Mouse (Mus musculus) adrenal gland, postnatal 10 days (tissue): ENCODE measurements around the gene Olfr374. TPM values are rescaled to one million over a fixed set of nuclear protein-coding genes. Genes with fewer than 3 reads are reported as not detected.
A peak's percentile ranks its signal among the peaks of the same experiment; 100 is the strongest.
"Not testable (repeated sequence)": the region's sequence is repeated elsewhere in the genome, so short reads cannot be mapped to it uniquely, and the experiment has no call there.

Experiments used
- DNase-seq: peaks from one replicate; pipeline ENCODE4 v3.0.0; 2021; ENCODE audit warnings: mixed read lengths
- long read RNA-seq, 2 experiments: library from polyadenylated mRNA; stranded (forward); transcript quantifications; one replicate each; pipeline ENCODE4 v2.0.0; 2021
- total RNA-seq, 2 experiments: library from RNA; stranded (reverse); gene quantifications; 2 replicates each; pipeline ENCODE4 v1.2.3; 2021

Gene Olfr374
- total RNA-seq: not detected
- long read RNA-seq, experiment 1: 0 reads
- long read RNA-seq, experiment 2: 0 reads

DNA sequence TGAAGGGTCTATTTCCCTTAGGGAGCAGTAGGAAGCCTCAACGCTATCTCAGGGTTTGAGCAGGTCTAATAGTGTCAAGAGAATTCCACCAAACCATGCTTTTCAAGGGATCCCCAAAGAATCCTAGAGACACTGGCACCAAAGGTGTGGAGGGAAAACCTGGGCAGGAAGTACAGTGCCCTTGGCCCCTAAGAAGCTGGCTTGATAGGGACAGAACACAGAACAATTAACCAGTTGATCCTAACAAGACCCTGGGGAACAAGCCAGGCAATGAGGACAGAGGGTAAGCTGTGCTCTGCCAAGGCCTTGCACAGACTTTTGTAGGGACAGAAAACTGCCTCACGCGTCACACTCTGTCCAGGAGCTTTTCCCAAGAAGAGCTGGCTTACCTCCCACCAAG, at the start of gene Olfr374:
Olfr374 (plus strand) TSS at position 301 of the 400 bp plus-strand sequence.
- DNase-seq: no peak

DNA sequence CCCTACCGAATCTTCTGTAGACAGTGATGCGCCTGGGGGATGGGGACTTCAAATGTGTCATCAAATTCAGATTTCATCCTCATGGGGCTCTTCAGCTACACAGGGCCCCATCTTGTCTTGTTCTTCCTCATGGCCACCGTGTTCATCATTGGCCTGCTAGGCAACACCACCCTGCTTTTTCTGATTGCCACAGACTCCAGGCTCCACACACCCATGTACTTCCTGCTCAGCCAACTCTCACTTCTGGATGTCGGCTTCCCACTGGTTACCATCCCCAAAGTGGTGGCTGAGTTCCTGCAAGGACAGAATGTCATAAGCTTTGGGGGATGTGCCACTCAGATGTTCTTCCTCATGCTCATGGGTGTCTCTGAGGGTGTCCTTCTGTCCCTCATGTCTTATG, 49.2 kb upstream of the Olfr374 start:
- DNase-seq: not testable (repeated sequence)

DNA sequence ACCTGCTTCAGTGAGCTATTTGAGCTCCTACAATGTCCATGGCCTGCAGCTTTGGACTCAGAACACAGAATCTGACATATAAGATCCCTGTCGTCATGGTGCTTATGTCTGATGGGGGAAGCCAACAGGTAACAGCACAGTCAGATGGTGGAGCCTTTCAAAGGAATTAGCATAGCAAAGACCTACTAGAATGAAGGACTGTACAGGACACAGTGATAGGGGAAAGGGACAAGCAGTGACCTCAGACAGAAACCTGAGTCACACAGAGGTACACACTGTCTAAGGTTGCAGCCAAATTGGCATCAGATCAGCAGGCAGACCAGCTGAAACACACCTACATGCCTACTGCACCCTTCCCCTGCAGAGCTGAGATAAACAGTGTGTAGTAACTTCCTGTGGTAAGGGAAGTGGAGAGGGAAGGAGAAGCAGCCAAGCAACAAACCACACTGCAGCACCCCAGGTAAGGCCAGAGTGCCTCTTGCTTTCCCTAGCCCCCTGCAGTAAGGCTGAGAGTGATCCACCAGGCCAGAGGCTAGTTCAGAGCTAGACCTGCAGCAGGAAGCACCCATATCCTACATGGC, 39.9 kb upstream of the Olfr374 start:
- DNase-seq: not testable (repeated sequence)

DNA sequence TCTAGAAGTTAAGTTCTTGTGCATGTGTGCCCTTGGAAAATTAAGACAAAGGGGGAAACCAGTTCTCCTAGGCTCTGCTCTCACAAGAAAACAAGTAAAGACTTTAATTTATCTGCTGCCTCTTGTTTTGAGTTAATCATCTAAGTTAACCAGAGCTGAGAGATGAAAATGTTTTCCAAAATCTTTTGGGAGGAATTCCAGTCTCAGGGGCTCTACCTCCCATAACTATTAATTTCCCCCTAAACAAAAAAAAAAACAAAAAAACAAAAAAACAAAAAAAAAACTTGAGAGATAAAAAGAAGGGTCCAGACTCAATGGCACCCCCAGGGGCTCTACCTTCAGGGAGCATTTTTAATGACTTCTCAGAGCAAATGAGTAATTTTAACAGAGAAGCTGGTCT, 24.0 kb upstream of the Olfr374 start, which contains the start of gene Olfr373:
Olfr373 (plus strand) TSS at position 301 of the 400 bp plus-strand sequence.
- DNase-seq: not testable (repeated sequence)

DNA sequence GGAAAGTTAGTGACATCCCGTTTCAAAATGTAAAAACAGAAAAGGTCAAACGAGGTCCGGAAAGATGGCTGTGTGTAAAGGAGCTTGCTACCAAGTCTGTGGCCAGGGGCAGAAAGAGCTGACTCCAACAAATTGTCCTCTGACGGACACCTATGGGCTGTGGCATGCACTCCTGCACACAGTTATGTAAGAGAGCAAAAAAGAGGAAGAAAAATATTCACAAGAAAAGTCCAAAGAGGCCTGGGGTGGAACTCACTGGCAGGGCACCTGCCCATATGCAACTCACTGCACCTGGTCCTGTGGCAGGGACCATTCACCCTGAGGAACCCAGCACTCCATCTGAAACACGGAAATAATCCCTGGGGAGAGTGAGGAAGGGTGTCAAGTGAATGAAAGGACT, 22.1 kb upstream of the Olfr374 start:
- no peak for DNase-seq

DNA sequence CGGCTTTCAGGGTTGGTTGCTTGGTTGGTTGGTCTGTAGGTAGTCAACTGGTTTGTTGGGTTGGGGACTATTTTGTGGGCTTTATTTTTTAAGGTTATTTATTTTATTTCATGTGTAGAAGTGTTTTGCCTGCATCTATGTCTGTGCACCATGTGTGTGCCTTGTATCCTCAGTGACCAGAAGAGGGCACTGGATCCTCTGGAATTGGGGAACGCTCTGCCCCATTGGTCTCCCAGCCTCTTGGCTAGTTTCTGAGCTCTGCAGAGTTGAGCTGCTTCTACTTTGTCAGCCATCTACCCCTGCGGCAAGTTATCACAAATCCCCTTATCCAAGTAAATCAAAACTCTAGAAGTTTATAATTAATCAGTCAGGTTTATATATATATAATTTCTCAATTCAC, 19.2 kb upstream of the Olfr374 start:
- DNase-seq: not testable (repeated sequence)

DNA sequence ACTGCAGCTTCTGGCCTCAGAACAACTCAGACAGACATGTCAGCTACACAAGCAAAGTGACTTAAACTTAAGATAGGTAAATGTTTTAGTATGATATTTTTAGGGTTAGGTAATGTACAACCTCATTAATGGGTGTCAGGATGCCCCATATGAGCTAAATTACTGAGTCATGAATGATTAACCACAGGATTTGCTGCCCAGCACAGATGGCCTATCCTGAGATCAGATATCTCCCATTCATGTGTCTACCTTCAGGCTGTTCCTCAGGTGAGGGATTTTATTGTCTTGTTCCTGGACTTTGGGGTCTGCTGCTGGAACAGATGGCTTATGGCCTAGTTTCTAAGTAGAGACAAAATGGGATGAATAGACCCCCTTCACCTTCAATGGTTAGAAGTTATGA, 10.1 kb upstream of the Olfr374 start:
- DNase-seq: not testable (repeated sequence)

DNA sequence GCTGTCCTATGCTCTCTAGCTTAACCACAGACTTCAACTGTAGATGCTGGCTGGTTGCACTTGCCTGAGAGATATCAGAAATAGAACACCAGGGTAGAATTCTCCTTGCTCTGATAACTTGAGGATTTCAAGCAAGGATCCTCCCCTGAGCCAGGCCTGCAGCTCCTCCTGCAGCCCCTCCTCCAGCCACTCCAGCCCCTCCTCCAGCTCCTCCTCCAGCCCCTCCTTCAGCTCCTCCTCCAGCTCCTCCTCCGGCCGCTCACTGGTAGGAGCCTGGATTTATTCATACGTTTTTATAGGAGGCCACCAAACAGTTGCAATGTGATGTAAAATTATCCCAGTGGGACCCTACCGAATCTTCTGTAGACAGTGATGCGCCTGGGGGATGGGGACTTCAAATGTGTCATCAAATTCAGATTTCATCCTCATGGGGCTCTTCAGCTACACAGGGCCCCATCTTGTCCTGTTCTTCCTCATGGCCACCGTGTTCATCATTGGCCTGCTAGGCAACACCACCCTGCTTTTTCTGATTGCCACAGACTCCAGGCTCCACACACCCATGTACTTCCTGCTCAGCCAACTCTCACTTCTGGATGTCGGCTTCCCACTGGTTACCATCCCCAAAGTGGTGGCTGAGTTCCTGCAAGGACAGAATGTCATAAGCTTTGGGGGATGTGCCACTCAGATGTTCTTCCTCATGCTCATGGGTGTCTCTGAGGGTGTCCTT, 7.3 kb upstream of the Olfr374 start:
- DNase-seq: peak; percentile 67

DNA sequence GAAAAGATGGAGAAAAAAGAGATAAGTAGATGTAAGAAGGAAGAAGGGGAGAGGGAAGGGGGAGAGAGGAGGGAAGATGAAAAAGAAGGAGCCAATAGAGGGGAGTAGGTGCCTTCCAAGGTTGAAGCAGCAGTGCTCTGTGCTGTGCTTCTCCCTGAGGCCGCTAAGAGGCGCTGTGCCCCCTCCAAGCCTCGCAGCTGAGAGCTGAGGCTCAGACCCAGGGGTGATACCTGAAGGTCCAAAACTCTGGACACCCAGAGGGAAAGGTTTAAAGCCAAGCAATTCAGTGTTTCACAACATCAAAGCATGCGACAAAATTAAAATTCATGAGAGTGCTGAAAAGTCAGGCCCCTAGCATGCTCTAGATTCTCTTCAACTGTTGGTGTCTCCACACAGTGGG, 1.7 kb upstream of the Olfr374 start:
- DNase-seq: no peak

DNA sequence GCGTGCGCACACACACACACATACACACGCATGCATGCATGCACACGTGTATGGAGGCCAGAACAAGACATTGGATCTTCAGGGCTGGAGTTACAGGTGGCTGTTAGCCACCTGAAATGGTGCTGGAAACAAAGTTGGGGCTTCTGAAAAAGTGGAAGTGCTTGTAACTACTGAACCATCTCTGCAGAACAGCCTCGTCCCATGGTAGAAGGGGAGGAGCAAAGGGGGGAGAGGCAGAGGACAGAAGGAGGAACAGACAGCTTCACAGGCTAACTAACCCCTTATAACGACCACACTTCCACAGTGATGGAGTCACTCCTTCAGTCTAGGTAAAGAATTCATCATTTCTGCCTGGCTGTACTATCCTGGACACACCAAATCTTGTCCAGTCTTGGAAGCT, 4.0 kb downstream of the Olfr374 start:
- DNase-seq: no peak

DNA sequence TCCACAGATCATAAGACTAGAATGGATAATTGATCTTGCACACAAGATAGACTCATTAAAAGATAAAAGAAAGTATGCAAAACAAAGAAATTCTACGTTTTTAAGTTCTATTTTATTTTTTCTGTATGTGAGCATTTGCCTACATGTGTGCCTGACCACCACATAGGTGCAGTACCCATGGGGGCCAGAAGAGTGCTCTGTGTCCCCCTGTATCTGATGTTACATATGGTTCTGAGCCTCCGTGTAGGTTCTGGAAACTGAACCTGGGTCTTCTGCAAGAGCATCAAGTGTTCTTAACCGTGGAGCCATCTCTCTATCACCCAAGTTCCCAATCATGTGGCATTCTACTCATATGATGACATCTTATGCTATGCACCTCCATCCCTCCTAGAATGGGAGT, 5.6 kb downstream of the Olfr374 start:
- no peak for DNase-seq

DNA sequence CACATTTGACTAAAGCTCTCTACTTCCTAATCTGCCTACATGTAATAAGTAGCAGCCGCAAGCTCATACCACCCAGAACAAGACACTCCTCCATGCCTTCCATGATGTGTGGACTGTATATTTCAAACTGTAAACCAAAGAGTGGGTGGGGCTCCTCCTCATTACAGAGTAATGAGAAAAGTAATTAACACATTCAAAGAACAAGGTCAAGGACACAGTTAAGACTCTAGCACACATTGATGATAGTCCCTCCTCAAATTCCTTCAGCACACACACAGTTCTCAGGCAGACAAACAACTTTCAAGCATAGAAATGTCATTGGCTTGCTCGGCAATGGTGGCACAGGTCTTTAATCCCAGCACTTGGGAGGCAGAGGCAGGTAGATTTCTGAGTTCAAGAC, 8.4 kb downstream of the Olfr374 start:
- DNase-seq: no peak

DNA sequence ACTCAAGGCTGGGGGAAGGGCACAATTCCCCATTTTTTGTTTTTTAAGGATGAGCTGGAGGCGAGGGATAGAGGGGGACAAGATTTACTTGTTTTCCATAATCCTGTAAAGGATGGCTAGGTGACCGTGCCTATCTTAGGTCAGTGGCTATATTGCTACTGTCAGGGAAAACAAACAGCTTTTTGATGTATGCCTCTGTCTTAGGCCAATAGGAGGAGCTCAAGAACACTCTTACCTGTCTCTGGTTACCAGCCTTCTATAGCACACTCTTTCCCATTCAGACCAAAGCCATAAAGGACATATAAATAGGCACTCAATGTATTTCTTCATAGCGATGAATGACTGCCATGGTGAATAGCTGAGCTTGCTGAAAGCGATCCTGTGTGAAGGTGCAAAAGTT, 11.8 kb downstream of the Olfr374 start:
- DNase-seq: no peak

DNA sequence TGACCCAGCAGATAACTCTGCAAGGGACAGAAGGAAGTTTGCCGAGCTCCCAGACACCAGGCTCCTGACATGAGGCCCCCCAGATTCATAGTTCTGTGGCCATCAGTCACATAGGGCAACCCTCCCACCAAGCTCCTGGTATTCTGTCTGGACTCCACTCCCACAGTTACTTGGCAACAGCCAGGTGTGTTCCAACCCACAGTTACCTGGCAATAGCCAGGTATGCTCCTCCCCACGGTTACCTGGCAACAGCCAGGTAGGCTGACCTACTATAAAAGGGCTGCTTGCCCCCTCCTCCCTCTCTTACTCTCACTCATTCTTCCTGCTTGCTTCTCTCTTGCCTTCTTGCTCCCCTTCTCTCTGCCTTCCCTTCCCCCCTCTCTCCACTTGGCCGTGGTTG, 14.6 kb downstream of the Olfr374 start:
- not testable (repeated sequence) for DNase-seq

DNA sequence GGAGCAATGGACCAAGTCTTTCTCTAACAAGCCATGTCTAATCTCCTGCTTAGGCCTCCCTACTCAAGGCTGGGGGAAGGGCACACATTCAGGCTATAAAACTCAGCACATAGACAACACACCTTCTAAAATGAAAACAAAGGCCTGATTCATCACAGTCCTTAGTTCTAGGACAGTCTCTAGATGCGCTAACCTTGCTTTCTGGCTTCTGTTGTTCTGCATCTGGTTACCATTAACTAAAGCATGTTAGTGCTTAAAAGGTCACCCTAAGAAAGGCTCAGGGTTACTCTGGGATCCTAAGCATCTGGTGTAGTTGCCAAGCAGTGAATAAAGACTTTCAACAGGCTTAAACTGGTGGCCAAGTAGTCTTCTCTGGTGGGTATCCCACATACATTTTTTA, 15.2 kb downstream of the Olfr374 start:
- no peak for DNase-seq

DNA sequence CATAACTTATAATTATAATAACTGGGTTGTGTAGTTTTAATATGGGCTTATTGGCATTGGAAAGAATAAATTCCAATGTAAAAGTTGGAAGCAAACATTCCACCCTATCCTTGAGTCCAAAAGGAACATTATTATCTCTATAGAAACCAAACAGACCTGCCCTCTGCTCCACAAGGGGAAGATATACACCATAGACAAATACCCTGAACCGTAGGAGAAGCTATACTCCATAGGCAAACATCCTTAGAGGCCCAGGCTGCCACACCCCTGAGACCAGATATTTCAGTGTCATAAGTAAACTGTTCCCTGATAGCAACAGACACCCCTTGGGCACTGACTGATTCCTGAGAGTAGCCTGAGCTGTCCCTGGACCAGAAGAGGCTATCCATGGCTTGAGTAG, 21.0 kb downstream of the Olfr374 start:
- no peak for DNase-seq

DNA sequence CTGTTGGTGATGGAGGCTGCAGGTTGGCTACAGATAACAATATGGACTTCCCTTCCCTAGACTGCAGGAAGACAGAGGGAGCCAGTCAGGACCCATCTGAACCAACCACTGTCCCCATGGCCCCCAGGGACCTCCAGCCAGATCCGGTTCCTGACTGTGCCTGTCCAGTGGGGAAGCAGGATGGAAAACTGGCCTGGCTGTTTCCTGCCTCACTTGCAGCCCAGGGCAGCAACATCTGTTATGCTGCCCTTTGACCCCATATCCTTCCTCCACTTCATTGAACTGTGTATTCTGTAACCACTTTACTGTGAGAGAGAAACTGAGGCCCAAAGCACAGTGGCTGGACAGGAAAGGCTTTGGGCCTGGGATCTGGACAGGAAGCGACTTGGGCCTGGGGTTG, 24.4 kb downstream of the Olfr374 start:
- DNase-seq: peak; percentile 44

DNA sequence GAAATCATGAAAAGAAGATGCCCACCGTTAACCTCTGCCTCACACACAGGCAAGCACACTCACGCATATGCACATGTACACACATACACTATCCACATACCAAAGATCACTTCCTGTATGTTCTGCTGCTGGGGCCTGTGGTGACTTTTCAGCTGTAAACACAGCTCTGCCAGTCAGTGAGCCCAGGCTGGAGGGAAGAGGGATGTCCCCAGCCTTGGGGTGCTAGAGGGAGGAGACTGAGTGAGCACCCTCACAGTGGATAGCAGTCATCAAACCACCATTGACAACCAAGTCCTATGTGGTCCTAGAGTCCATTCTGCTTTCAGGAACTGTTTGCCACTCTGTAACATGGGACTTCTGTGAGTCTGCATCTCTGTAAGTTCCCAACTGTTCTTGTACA, 25.1 kb downstream of the Olfr374 start:
- no peak for DNase-seq

DNA sequence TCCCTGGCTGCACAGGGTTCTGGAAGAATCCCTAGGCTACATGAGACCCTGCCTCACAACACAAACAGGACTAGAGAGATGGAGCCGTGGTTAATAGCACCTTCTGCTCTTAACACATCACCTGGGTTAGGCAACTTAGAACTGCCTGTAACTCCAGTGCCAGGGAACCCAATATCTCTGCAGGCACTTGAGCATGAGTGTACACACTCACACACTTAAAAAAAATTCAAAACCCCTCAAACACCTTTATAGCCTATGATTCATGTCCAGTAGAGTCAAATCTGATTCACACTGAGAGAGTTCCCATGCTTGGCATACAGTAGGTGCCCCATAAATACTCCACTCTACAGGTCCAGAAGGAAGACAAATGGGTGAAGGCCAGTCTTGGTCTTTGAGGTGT, 25.6 kb downstream of the Olfr374 start:
- DNase-seq: no peak

DNA sequence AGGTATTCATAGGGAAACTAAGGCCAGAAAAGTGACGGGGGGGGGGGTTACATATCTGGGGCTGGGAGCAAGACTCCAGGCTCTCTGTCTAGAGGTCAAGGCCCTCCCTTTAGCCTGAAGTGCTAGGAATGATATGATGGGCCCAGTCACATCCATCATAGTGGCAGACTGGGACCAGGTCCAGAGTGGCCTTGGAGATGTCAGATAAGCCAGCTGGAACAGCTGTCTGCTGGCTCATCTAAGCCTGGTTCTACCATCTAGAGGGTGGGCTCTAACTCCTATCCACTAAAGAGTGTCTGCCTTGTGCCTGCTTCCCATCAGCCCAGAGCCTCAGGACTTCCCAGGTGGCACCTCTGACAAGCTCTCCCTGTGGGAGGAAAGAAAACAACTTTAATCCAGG, 26.1 kb downstream of the Olfr374 start:
- peak; percentile 74 for DNase-seq

DNA sequence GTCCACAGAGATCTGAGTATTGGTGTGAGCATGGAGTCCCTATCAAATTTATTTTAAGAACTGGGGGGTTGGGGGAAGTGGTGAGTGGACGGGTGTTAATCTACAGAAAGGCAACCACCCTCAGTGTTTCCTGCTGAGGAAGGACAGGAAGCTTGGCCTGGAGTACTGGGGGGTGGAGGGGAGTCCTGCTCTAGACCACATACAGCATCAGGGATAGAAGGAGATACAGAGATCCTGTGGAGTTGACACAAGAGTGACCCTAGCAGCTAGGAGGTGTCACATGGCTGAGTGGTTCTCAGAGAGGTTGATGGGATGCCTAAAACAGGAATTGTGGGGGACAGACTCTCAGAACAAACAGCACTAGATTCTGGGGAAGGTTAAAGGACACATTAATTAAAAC, 26.7 kb downstream of the Olfr374 start:
- DNase-seq: no peak

DNA sequence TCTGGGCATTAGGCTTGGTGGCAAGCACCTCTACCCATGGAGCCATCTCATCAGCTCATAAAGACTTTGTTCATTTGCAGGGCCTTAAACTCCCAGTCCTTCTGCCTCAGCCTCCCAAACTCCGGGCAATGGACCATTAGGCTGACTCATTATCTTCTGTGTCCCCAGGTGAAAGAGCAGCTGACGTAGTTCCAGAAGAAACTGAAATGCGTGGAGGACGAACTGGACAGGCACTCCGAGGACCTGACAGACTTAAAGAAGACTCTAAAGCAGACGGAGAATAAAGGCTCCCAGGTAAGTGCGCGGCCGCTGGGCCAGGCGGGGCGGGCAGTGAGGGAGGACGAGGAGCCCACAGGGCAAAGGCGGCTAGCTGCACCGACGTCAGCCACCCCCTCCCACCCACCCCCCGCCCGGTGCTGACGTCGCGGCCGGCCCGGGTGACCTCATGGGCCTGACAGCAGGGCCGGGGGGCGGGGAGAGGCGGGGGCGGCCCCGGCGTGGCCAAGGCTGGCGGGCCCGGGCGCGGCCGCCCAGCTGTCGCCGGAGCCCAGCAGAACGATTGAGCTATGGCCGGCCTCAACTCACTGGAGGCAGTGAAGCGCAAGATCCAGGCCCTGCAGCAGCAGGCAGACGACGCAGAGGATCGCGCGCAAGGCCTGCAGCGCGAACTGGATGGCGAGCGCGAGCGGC, 28.1 kb downstream of the Olfr374 start, which contains the start of gene Tpm4:
Tpm4 (plus strand) TSS at position 220 of the 690 bp plus-strand sequence.
- peak; percentile 85 for DNase-seq
